Mouse (Mus musculus): ENCODE measurements around the gene Irak2. TPM values are rescaled to one million over a fixed set of nuclear protein-coding genes. Genes with fewer than 3 reads are reported as not detected.
A peak's percentile ranks its signal among the peaks of the same experiment; 100 is the strongest.

Irak2 gene
- total RNA-seq (2021): 10 to 100 TPM; 12.5 to 13.2 TPM
- long read RNA-seq, experiment 1: 0 reads
- long read RNA-seq, experiment 2, partial matches to known transcripts: 2 of 5 reads
- long read RNA-seq, experiment 2, other reads (novel, unspliced or antisense): 1 of 5 reads

DNA sequence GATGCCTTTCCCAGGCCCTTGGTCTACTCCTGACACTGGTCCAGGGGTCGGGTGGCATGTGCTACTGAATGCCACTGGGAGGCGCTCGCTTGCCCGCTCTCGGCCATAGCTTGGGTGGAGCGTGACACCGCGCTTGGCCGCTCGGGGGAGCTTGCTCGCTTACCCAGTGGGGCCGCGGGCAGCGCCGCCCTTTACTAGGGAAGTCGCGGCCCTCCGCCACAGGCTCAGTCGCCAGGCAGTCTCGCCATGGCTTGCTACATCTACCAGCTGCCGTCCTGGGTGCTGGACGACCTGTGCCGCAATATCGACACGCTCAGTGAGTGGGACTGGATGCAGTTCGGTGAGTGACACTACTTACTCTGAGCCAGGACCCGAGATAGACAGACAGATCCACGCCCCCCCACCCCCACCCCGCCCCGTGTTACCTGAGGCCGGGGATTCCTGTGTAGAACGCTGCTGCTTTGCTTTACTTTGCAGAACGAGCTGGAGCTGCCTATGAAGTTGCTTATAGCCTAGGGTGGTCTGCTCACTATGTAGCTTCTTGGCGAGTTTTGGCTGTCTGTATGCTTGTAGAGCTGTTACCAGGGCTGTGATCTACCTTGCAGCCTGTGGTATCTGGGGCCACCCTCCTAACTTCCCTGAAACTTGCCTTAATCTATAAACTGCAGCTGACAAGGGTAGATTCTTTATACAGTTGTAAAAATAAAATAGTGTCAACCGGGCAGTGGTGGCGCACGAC, at the start of gene Irak2:
Gene Irak2 (plus strand): TSS at position 166 of the 739 bp plus-strand sequence.
- DNase-seq (ENCODE audit: low spot score in 2 of 2): peak; percentile 92 to 93

DNA sequence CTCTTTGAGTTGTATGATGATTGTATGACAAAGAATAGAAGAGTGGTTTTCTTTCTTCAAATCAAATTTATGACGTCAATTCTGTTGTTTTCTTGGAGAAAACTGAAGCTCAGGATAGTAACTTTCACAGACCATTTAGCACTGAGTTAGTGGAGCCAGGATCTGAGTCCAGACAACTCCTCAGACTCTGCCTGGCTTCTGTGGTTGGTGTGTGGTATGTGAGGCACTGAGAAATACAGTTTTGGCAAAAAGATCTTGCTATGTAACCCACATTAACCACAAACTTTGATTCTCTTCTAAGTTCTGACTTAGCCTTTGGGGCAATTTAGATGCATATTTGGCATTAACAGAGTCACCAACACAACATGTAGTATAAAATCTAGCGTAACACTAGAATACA, 45.6 kb upstream of the Irak2 start:
- no peak for DNase-seq (ENCODE audit: low spot score in 2 of 2)

DNA sequence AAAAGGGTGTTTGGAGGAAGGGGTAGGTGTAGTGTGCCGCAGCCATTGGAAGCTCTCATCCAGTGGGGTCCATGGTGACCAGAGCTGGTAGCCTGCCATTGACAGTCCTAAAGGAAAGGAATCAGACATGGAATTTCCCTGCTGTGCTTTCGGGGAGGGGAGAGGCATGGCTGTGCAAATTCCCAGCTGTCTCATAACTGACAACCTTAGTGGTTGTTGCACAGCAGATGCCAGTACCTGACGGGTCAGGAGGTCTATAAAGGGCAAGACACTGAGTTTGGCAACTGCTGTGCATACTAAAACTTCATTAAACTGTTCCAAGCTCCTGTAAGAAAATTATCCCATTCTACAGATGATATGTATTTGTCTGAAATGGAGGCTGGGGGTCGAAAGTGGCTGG, 40.3 kb upstream of the Irak2 start:
- no peak for DNase-seq (ENCODE audit: low spot score in 2 of 2)

DNA sequence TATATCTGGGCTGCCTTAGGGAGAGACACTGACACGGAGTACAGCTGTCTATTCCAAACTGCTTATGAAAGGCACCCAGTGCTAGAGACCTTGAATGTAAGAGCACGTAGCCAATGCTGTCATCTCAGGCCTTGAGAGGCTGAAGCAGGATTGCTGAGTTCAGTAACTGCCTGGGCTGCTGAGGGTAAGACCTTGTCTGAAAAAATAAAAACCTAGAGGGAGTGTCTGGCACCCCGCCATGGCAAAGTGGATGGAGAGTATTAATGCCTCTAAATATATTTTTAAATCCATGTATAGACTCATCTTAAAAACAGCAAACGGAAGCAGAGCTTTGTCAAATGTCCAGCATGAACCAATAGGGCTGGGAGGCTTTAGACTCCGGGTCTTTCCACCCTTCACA, 38.4 kb upstream of the Irak2 start:
- peak; percentile 29 to 57 for DNase-seq (ENCODE audit: low spot score in 2 of 2)

DNA sequence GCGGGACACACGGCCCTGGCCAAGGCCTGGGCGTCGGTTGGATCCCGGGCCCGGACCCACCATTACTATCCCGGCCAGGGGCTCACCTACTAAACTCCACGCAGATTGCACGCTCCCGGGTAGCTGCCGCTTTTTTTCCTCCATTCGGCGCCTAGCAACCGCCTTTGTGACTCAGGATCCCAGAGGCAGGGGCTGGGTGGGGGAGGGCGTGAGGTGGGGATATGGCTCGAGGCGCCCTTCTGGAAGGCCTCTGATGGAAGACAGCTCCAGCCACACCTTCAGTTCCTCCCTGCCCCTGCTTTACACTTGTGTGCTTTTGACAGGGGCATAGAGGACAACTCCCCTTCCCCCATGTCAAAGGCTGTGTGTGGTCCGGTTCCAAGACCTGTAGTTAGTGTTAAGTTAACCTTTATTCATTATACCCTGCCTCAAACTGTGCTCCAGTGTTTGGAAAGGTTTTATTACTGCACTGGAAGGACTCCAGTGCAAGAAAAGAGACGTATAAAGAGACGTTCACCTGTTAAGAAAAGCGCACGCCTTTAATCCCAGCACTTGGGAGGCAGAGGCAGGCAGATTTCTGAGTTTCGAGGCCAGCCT, 37.6 kb upstream of the Irak2 start, which contains the start of gene Fancd2os:
Gene Fancd2os (minus strand): TSS at position 173 of the 597 bp plus-strand sequence.
- DNase-seq (ENCODE audit: low spot score in 2 of 2): no peak

DNA sequence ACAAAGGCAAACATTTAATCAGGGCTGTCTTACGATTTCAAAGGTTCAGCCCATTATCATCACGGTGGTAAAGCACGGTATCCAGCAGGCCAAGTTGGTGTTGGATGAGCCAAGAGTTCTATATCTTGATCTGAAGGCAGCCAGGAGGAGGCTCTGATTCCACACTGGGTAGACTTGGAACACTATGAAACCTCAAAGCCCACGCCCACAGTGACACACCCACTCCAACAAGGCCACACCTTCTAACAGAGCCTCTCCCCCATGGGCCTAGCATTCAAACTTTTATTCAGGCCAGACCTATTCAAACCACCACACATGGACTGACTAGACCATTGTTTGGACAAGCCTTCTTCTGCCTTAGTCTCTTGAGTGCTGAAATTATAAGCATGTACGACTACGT, 35.4 kb upstream of the Irak2 start:
- no peak for DNase-seq (ENCODE audit: low spot score in 2 of 2)

DNA sequence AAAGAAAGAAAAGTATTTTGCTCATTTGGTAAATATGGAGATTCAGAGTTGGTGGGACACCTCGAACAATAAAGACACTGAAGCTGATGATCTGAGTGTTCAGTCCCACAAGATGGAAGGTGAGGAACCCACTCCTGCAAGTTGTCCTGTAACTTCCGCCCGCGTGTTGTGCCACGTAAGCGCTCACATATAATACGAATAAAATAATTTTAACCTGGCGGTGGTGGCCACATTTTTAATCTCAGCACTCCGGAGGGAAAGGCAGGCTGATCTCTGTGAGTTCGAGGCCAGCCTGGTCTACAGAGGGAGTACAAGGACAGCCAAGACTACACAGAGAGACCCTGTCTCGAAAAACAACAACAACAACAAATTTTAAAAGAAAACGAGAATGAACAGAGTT, 34.3 kb upstream of the Irak2 start:
- DNase-seq (ENCODE audit: low spot score in 2 of 2): no peak

DNA sequence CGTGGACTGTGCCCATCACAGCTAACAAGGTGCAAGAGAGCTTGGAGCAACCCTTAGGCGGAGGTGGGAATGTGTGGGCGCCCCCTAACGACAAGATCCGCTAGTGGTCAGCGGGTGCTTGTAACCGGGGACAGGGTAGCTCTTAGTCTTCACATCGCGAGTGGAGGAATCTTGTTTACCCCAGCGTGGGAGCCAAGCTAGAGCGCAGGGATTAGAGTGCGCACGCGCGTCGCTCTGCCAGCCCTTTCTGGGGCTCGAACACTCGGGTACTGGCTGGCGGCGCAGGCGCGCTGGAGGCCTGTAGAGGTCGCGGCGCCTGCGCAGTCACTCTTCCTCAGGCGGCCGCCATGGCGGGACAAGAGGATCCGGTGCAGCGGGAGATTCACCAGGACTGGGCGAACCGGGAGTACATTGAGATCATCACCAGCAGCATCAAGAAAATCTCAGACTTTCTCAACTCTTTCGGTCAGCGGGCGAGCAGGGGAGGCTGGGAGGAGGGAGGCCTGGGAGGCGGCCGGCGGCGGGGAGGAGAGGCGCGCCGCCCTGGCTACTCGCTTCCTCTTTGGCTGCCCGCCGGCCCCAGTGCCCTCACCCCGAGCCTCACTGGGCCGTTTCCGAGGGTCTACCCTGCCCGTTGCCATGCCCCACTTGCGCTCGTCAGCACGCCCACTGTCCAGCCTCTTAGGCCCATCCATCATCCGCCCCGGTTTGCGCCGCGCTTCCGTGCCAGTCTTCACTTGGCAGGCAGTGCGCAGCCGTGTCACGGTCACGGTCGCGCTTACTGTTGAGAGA, 33.6 kb upstream of the Irak2 start, which contains the start of gene Brk1:
Gene Brk1 (plus strand): TSS at position 341 of the 792 bp plus-strand sequence.
- peak; percentile 66 to 76 for DNase-seq (ENCODE audit: low spot score in 2 of 2)

DNA sequence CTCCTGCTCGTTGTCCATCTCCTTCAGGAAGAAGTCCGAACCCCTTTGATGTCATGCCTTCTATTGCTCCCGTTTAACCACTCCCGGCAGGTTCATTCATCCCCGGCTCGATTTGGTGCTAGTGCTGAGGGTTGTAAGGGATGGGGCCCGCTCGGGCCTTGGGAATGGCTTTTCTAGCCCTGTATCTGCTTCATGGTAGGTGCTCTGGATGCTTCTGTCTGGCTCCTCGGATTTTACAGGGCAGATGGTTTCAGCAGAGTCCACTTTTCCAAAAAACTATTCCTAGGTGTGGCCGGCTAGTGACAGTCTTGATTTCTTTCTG, 33.1 kb upstream of the Irak2 start:
- DNase-seq (ENCODE audit: low spot score in 2 of 2): no peak

DNA sequence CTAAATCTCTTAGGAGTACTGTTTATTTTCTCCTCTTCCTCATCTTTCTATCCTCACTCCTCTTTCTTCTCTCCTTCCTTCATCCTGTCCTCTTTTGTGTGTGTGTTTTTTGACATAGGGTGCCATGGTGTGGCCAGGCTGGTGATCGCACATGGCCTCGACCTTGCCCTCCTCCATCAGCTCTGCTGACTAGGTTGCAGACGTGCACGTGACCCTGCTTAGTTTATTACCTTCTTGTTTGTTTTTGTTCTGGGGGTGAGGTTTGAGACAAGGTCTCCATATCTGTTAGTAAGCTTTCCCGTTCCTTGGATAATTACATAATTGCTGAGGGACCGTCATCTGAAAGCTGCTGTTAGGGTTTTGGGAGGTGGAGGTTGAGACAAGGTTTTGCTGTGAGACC, 29.4 kb upstream of the Irak2 start:
- DNase-seq (ENCODE audit: low spot score in 2 of 2): no peak

DNA sequence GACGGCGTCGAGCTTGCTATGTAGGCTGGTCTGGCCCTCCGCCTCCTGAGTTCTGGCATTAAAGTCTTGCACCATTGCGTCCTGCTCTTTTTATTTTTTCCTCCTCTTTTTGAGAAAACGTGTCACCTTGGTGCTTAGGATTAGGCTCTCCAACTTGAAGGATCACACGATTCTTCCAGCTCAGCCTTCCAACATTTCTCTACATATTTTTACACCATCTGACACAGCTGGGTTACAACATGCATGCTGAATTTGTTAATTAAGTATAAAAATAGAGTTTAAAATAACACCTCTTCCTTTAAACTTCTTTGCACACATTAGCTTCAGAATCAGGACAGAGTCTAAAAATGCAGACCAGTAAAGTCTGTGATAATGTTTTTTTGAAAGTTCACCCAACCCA, 29.0 kb upstream of the Irak2 start:
- no peak for DNase-seq (ENCODE audit: low spot score in 2 of 2)

DNA sequence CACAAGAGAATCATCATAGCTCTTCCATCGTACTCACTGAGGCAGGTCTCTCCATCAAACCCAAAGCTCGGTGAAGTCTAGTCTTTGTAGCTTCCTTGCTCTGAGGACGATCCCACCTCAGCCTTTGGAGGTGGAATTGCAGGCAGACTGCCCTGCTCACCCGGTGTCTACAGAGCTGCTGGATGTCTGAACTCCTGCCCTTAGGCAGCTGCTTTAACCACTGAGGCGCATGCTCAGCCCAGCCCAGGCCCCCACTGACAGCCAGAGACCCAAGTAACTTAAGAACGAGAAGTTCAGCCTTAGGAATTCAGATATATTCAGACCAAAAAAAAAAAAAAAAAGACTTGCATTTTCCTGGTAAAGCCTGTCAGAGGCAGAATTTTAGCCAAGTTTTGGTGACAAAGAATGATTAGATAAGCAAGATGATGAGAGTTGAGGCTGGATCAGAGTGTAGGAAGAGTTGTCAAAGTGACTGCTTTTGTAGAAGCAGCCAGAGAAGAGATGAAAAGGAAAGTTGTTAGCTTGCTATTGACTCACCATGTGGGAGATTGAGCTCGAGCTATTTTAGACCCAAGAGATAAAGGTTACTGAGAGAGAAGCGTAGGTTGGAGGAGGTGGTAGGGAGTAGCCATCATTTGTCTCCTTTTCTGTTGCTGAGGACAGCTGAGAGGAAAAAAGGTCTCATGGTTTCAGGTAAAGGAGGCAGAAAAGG, 25.9 kb upstream of the Irak2 start:
- DNase-seq (ENCODE audit: low spot score in 2 of 2): no peak

DNA sequence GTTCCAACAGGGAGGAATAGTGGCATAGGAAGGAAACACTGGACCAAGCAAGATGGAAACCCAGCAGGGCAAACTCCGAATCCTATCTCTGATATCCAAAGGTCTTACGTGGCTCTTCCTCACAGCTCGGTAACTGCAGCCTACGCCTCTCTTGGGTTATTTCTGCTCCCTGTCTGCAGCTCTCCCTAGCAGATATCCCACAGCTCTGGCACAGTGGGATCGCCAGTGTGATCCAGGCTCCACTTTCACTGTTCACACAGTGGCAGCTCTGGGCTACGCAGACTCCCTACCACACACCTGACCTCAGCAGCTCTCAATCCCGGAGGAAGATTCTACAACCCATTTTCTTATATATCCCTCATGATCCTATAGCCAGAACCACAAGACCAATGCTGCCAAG, 24.1 kb upstream of the Irak2 start:
- no peak for DNase-seq (ENCODE audit: low spot score in 2 of 2)

DNA sequence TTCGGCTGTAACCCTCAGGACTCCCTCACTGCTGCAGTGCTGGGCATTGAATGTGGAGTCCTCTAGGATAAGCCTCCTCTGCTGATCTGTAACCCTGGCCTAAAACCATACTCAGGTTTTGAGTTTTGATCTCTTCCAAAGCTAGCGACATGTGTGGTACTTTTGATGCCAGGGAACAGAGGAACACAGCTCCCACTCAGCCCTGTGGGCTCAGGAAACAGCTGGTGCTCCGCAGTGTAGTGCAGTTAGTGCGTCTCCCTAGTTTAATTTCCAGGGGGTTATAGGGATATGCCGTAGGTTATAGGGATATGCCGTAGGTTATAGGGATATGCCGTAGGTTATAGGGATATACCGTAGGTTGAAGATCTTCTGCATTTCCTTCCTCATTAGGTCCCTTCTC, 23.3 kb upstream of the Irak2 start:
- DNase-seq (ENCODE audit: low spot score in 2 of 2): no peak

DNA sequence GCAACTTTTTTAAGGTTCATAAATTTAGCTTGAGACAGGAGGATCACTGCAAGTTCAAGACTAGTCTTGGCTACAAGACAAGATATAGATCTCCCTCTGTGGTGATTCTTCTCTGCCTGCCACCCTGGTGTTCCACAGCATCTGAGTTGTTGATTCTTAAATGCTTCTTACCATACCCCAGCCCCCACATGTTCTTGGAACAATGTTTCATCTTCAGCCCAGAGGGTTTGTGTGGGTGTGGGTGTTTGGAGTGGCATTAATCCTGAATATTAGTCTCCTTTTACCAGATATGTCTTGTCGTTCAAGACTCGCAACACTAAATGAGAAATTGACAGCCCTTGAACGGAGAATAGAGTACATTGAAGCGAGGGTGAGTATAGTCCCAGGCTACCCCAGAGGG, 22.8 kb upstream of the Irak2 start:
- DNase-seq (ENCODE audit: low spot score in 2 of 2): no peak

DNA sequence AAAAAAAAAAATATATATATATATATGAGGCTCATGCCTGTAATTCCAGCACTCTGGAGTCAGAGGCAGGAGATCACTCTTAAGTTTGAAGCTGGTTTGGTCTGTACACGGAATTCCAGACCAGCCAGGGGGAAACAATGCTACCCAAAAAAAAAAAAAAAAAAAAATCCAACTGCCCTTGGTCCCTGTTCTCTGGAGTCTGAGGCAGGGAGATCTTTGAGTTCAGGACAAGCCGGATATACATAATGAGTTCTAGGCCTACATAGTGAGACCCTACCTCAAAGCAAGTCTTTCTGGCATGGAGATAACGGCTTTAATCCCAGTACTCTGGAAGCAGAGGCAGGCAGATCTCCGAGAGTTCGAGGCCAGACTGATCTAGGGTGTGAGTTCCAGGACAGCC, 14.9 kb upstream of the Irak2 start:
- DNase-seq (ENCODE audit: low spot score in 2 of 2): no peak

DNA sequence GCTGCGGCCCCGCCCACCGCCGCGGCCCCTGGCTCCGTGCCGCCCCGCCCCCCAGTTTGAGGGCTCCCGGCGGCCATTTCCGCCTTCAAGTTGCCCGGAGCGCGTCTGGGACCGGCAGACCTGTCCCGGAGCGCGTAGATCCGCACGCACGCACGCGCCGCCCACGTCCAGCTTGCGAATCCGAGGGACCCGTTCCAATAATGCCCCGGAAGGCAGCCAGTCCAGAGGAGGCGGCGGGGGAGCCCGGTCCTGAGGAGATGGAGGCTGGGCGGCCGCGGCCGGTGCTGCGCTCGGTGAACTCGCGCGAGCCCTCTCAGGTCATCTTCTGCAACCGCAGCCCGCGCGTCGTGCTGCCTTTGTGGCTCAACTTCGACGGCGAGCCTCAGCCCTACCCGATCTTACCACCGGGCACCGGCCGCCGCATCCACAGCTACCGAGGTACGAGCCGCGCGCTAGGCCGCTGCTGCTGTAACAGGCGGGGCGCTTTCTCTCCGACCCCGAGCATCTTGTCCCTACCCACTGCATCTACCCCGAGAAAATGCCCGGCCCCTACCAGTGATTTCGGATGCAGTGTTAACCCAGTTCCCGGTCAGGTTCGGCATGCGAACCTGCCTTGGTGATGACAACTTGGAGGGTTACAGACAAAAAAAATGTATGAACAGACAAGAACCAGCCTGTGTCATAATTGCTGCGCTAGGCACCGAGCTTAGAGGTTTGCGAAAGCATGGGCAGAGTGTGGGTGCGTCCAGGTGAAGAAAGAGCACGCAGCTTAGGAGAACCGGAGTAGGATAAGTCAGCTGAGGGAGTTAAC, 14.1 kb upstream of the Irak2 start, which contains the start of gene Vhl:
Gene Vhl (plus strand): TSS at position 19 of the 811 bp plus-strand sequence.
- DNase-seq (ENCODE audit: low spot score in 2 of 2): peak; percentile 62 to 71

DNA sequence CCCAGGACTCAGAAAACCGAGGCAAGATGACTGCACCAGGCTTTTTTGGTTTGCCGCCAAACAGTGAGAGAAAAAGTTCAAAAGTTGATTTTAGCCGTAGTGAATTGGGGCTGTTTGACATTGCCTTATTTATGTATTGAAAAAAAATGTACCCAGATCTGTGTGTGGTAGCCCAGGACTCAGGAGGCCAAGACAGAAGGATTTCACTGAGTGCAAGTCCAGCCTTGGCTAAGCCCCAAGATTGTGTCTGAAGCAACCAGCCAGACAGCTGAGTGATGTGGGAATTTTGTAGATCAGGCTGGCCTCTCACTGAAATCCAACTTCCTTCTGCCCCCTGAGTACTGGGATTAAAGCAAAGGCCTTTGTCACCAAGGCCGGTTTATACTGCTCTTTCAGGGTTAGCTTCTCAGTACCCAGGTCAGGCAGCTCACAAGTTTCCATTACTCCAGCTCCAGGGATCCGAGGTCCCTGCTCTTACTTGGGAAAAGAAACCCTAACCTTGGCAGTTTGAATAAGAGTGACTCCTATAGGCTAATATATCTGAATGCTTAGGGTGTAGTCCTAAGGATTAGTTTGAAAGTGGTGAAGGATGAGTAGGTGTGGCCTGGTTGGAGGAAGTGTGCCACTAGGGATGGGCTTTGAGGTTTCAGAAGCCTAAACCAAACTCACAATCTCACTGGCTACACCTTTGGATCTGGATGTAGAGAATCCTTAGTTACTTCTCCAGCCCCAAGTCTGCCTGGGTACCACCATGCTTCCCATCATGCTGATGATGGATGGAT, 13.1 kb upstream of the Irak2 start:
- no peak for DNase-seq (ENCODE audit: low spot score in 2 of 2)

DNA sequence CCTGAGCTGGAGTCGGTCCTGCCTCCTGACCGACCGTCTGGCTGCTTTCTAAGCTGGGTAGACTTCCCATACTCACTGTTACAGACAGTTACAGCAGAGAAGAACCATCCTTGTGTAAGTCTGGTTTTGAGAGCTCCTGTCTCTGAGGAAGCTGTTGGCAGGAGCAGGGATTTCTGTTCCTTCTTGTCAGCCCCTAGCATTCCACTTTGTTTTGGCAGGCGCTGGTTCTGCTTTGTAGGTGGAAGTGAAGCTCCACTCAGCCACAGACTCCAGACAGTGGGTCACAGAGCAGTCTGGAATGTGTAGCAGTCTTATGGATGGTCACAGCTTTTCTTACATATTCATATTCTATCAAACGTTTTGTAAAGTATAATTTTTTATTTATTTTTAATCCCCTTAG, 7.9 kb upstream of the Irak2 start:
- no peak for DNase-seq (ENCODE audit: low spot score in 2 of 2)

DNA sequence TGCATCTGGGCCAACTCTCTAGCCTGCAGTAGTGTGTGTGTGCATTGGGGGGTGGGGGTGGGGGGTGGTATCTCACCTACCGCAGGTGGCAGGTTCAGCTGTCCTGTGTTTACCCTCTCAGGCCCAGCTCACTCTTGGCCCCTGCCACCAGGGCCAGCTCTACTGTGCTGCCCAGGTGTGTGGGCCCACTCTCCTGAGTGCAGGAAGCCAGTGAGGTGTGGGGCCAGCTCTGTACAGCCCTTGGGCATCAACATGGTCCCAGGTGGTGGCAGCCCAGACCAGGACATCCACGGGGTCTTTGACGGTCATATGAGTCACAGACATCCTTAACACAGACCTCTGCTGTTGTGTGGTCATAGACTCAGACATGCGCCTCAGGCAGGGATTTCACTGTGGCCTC, 5.4 kb upstream of the Irak2 start:
- no peak for DNase-seq (ENCODE audit: low spot score in 2 of 2)

All from adrenal gland, postnatal 4 days (tissue).